Mouse (Mus musculus) left cerebral cortex, postnatal 25 days (tissue): ENCODE data around the gene Faim2. TPM values are rescaled to one million over a fixed set of nuclear protein-coding genes. Genes with fewer than 3 reads are reported as not detected.

Experiments used
- DNase-seq, 2 experiments: peaks; one replicate each; pipeline ENCODE4 v3.0.0; 2022; ENCODE audit warnings: low spot score in 2 of 2, mixed read lengths in 1 of 2
- intact Hi-C: fragments of 180-260 bp; cut with DNase I; formaldehyde crosslinking; loops from one replicate; pipeline ENCODE4 v1.15.1; 2025
- total RNA-seq, 2 experiments: library from RNA; stranded (reverse); gene quantifications; 2 replicates each; pipeline ENCODE4 v1.2.3; 2021

Gene Faim2
- total RNA-seq, 2 experiments from 2014 or later: 318 to 355 TPM

DNA sequence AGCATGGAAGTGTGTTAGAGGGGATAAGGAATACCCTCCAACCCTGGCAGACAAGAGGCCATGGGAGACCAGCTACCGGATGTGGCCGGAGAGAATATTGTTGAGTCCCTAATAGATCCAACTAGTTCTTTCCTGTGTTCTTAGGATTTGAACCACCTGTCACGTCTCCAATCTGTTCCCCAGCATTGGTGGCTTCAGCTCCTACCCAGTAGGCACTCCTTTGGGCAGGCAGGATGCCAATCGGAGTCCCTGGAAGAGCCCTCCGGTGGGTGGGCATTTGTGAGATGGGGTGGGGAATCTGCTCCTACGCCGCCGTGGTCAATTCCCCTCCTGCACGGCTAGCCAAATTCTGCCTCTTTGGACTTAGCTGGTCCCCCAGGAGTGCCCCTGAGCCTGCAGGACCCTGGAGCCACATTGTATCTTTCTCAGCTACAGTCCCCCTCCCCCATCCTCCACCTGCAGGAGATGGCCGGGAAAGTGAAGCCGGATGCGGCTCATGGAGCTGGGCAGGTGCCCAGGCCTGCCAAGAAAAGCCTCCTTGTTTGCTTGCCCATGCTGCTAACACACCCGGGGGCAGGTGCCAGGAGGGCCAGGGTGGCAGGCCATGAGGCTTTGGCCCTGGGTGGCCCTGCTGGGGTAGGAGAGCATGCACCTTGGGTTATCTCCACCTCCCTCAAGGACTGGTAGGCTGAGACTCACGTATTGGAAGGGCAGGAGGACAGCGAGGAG lies 16.0 kb downstream of the Faim2 start:
- no peak for DNase-seq
- intact Hi-C loops: no loop called here

DNA sequence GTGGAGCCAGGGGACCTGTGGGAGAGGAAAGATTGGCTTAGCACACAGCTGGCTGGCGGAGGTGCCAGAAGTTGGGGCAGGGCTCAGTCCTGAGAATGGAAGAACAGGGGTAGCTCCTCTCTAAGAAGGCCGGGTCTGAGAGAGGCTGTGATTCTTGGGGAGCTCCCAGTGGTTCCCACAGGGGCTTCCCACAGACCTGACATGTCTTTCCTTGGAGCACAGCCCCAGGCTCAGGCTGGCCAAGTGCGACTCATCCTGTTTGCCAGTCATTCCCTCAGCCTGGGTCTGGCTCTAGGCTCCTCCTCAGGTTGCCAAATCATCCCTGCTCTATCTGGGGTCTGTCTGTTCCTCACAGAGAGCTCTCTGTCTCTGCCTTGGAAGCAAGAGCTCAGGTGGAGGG lies 17.3 kb downstream of the Faim2 start:
- intact Hi-C loops: no loop called here
- DNase-seq: no peak

DNA sequence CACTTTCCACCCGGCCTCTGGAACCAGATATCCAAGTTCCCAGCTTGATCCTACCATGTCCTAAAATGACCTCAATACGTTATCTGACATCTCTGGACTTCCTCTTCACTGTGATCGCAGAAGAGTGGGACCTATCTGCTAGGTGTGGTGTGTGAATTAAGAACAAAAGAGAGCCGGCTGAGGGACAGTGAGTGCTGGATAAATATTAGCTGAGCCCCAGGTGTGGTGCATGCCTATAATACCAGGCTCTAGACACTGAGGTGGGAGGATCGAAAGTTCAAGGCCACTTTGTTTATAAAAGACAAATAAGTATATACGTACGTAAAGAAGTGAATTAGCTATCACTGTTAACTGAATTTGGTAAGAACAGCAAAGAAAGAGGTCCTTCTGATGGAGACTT lies 18.1 kb downstream of the Faim2 start:
- intact Hi-C loops: no loop called here
- DNase-seq: no peak

DNA sequence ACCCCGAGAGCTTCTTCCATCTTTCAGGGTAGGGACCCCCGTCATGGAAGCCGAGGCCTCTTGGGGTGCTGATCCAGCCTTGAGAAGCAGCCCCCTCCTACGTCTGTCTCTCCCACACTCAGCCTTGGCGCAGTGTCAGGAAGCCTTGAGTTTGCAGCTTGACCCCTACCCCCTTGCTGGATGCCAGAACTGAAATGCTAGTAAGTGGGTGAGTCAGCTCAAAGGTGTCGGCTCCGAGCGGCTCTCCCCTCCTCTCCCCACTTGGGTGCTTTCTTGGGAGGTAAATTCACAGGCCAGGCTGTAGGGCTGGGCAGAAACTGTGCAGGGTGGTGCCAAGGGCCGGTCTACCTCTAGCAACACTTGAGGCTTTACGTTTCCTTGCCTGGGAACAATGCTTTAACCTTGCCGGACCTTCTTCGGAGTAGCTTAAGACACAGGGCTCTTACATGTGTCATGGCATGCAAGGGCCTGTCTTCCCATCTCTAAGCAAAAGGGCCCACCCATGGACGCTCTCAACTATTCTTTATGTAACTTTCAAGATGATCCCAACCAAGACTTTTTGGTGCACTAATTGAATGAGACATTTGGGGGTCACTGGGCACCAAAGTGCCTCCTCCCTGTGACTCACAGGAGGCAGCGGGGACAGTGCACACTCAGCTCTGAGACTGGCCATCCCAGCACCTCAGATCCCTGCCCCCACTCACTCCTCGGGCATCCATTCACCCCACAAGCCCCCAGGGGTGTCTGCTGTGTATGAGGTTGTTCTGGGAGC lies 22.5 kb downstream of the Faim2 start:
- intact Hi-C loops: no loop called here
- DNase-seq: no peak

DNA sequence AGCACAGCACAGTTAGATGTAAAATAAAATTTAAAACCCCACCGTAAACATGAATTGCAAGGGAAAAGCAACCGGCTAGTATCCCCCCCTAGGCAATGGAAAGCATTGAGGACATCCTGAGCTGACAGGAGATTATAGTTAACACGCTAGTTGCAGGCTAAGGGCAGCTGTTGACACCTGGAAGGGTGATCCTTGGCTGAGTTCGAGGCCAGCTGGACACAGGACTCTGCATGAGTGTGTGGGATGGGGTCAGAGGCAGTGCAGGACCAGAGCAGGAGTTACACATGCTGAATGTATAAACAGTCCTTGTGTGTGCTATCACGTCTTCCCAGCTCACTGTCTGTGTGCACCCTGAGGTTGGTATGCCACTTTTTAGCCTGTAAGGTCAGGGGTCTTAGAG lies 24.7 kb downstream of the Faim2 start:
- intact Hi-C loops: no loop called here

DNA sequence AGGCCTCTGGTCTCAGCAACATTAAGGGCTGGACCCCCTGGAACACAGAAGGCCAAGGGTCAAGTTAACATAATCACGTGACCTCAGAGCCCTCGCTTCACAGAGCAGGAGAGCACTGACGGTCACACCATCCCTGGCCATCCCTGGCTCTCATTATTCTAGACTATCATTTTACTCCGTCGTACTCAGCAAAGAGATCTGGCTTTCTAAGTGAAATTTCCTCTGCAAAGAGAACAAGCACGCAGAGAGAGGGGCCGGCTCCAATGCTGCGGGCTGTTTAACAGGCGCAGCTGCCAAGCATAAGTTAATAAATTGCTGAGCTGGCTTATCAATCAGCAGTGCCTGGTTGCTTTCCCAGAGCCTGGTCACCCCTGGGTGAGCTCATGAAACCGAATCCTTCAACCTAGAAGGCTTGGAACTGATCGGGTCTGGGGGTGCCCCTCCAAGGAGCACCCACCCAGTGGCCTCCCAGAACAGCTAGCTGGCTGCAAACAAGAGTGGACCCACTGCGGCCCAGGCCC lies 25.6 kb downstream of the Faim2 start:
- DNase-seq: no peak

More for the DNA sequence above, 24.7 kb downstream of the Faim2 start:
- DNase-seq: no peak

DNA sequence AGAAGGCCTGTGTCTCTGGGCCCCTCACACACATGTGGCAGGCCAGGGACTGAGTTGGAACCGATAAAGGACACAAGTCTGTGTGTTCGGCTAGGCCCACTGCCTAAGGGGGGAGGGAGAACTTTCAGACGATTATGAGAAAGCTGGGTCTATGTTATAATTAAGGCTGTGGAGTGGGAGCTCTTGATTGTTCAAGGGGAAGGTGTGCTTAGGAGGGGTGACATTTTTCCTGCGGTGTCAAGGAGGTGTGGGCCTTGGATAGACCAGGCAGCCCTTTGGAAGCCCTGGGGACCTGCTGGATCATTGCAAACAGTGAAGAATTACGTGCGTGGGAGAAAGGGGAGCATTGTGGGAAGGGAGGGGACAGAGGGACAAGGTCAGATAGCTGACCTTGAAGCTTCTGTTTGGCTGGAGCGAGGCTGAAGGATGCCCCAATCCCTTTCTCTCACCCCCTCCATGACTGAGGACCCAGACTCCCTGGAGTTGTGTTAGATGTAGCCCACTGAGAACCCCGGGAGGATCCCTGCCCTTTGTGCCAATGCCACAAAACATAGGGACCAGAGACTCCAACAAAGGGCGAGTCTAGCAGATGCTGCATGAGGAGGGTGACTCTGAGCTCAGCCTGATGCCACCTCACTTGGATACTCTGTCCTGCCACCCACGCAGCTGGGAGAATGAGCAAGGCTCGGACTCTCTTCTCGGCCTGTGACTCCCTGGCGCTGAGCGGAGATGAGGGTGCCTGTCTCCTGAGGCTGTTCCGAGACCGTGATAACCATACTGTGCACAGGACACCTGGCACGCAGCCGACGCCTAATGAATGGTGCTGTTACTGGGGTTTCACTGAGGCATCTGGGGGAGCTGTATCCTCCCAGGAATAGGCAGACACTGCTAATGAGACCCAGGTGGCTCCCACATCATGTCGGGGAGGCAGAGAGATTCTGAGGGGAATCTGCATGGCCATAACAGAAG lies 26.4 kb downstream of the Faim2 start:
- peak; percentile 49 to 63 for DNase-seq
- intact Hi-C loops: no loop called here

More for the DNA sequence above, 25.6 kb downstream of the Faim2 start:
- intact Hi-C loops: no loop called here

DNA sequence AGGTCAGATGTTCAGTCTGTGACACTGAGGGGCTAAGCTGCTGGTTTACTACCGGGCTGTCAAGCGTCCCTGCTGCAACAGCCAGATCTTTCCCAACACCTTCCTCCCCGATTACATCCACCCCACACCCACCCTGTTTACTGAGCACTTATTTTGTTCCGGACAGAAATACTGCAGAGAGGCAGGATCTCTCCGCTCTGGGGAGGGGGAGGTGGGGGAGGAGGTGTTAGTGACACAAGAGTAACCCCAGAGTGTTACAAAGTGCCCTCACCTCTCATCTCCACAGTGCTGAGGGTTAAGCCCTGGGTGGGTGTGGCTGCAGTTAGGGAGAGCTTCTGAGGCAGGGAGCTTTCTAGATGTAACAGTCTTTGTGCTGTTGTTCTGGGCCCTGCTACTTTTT lies 27.6 kb downstream of the Faim2 start:
- DNase-seq: no peak
- intact Hi-C loops: no loop called here

DNA sequence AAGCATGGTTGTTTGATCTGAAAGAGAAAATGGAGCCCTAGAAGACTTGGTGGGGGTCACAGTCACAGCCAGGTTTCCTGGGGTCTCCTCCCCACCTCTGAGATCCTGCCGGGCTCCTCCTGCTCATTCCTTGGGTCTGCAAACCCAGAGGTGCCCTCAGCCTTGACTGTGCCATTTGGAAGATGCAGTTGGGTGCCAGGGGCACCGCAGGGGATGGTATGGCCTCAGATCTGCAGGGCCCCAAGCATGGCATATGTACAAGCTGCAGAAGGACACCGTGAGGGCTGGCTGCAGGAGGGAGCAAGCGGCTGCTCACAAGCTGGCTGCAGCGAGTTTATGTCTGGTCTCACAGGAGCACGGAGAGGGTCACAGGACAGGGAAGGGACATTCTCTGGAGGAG lies 28.2 kb downstream of the Faim2 start:
- DNase-seq: no peak
- intact Hi-C loops: loop anchor here (5.0 to 10.0 kb wide), 3 partner anchors 83 to 275 kb away; partner anchors contain the start of gene Cers5

DNA sequence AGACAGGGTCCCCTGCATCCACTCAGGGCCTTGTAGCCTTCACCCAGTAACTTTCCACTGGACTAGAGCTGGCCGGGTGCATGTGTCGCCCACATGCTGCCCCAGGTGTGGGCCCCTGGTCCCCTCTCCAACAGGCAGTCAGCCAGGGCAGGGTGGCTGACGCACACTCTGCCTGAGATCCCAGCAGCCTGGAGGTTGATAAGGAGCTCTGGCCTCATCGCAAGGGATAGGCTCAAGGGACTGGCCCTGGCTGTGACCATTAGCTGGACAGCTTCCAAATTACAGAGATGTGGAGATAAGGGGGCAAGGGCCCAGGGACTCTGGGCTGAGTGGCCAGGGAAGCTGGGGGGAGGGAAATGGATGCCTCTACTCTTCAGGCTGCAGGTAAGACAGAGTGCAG lies 29.2 kb downstream of the Faim2 start:
- intact Hi-C loops: loop anchor here (5.0 to 10.0 kb wide), 3 partner anchors 84 to 276 kb away; partner anchors contain the start of gene Cers5
- DNase-seq: no peak

DNA sequence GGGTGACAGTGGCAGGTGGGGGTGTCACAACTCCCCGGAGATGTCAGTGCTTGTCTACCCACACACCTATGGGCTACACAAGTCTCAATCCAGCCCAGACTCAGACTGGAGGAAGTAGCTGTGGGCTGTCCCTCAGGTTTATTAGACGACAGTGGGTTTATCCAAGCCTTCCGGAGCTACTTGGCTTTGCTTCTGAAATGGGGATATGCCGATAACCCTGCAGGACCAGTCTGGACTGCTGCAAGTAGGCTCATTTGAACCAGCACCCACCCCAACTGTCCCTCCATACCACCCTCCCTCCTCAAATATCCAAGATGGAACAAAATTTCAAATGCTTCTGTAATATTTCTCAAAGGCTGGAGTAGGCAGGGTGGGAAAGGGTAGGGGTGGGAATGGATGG lies 29.6 kb downstream of the Faim2 start:
- intact Hi-C loops: loop anchor here (5.0 to 10.0 kb wide), 3 partner anchors 84 to 276 kb away; partner anchors contain the start of gene Cers5
- DNase-seq: no peak

DNA sequence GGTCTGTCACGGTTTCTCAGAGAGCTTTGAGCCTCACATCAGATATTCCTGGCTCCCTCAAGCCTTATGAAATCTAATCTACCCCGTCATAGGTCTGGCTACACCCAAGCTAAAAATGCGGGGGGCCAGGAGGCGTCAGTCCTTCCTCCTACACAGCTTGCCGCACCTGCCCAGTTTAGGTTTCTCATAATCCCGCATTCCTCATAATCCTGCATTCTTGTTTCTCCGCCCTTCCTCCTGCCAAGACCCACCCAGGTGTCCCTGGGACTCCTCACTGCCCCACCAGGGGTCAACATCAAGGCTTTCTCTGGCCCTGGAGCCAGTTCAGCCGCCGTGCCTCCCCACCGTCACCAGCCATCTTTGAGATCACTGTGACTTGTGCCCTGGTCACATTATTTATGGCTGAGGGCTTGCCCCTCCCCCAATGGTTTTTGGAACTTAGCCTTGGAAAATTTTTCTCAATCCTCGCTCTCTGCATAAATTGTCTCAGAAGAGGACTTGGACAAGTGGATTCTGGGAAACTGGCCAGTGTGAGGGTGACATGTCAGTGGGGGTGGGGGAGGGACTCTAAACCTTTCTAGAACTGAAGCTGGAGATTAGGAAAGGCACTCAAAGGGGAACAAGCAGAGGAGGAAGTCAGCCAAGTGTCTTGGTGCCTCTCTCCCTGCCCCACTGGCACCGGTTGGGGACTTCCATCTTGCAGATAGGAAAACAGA lies 30.3 kb downstream of the Faim2 start:
- peak; percentile 57 to 81 for DNase-seq
- intact Hi-C loops: loop anchor here (1.0 to 10.0 kb wide), 5 partner anchors 85 to 277 kb away; partner anchors contain the start of gene Cers5

DNA sequence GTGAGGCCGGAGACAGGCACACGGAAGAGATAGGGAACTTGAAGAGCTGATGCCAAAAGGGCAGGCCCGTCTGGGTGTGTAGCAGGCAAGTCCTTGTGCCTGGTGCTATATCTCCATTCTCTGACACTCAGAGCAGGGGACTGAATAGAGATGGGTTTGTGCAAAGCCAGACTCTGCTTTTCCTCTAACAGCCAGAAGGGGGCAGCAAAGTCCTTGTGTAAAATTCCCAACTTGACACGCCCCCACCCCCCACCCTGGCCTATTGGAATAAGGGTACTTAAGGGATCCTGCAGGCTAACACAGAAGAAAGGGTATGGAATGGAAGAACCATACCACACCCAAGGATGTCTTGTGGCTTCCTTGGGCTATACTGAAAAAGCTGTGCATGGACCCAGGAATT lies 30.9 kb downstream of the Faim2 start:
- intact Hi-C loops: loop anchor here (1.0 to 10.0 kb wide), 5 partner anchors 85 to 278 kb away; partner anchors contain the start of gene Cers5
- peak; percentile 74 to 81 for DNase-seq

DNA sequence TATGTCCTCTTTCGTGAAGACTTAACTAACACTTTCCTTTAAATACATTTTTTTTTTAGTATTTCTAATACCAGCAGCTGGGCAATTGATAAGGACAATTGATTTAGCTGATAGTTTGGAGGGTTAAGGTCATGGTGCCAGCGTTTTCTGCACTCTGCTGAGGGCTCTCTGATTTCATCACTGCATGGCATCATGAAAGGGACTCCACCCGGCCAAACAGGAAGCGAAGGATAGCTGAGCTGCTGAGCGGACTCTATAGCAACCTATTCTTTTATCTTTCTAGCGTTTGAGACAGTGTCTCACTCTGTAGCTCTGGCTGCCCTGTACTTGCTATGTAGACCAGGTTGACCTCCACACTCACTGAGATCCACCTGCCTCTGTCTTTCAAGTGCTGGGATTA lies 43.2 kb downstream of the Faim2 start:
- DNase-seq: no peak
- intact Hi-C loops: no loop called here

DNA sequence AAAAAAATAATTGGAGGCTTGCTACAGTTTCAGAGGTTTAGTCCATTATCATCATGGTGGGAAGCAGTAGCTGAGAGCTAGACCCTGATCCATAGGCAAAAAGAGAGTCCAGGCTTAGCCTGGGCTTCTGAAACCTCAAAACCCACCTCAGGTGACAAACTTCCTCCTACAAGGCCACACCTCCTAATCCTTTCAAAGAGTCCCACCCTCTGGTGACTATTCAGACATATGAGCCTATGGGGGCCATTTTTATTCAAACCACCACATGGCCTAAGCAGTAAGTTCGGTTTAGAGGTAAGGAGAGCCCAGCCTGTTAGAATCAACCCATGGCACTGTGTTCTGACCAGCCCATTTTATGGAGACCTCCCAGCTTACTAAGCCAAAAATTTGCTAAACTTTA lies 52.2 kb downstream of the Faim2 start:
- intact Hi-C loops: no loop called here

DNA sequence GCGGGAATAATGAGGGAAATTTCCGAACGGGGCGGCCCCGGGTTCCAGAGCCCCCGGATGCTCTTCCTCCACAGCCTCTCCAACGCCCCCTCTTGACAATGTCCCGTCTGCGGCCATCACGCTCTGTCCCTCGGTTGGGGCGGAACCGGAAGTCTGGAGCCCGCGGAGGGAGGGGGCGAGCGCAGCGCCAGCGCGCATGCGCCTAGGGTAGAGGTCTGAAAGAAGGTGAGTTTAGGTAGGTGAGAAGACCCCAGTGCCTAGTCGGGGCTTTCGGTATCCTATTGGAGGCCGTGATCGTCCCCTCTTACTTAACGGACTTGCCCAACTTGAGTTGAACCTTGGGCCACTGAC lies 53.4 kb downstream of the Faim2 start, which contains the start of gene Bcdin3d:
Gene Bcdin3d (minus strand): TSS at position 155 of the 351 bp plus-strand sequence.
- intact Hi-C loops: loop anchor here (5.0 kb wide), 1 partner anchor 157 kb away; no protein-coding TSS in a partner anchor
- peak; percentile 76 to 84 for DNase-seq

More for the DNA sequence above, 52.2 kb downstream of the Faim2 start:
- no peak for DNase-seq

DNA sequence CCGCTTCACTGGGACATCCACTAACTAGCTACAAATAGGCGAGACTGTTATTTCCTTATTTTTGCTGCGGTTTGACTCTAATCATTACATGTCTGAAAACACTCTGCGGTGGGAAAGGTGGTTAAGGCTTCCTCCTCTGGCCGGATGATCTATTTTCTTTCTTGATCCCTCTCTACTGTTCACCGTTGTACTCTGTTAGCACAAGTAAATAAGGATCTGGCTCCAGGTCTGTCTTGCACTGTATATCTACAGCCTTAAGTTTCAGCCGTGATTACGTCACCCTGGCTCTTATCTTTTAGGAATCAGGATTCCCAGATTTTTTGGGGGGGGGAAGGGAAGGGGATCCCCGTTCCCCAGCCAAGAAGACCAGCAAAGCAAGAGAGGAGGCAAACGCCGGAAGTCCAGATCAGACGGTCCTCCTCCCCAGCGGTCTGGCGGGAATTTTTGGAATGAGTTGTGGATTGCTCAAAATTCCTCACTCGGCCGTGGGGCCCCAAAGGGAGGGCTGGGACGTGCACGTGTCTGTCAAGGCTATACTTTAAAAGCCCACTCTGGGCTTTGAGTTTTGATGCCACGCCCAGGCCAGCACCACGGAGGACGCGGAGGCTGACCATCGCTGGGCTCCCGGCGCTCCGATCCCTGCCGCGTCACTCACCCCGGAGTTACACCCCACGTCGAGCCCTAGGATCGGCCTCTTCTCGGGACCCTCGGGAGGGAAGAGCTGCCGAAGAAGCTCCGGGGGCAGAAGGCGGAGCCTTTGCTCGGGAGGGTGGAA lies 54.0 kb downstream of the Faim2 start:
- peak in 1 of 2 experiments; percentile 61 for DNase-seq
- intact Hi-C loops: loop anchor here (5.0 kb wide), 1 partner anchor 157 kb away; no protein-coding TSS in a partner anchor

DNA sequence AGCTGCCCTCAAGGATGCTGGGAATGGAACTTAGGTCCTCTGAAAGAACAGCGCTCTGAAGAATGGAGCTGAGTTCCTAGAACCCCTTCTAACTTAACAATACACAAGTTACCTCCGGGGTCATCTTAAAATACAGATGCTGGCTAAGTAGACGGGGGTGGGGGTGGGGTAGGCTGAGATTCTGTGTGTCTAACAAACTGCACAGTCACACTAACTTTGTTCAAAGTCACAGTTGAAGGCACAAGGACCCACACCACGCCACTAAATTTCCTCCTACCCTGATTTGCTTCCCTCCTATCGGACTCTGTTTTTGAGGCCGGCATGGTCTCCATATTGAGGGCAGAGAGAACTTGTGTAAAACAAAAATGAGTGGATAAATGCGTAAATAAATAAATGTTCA lies 55.0 kb downstream of the Faim2 start:
- intact Hi-C loops: loop anchor here (5.0 kb wide), 1 partner anchor 156 kb away; no protein-coding TSS in a partner anchor
- DNase-seq: no peak
